Mouse (Mus musculus) right cerebral cortex, postnatal 36 days (tissue): Measurements from ENCODE around the gene Abcc5.

ENCODE experiments used
- DNase-seq, 2 experiments: peaks; one replicate each; pipeline ENCODE4 v3.0.0; 2022; ENCODE audit warnings: low spot score in 2 of 2, mixed read lengths in 1 of 2

Abcc5 gene

GRCm38 (mm10) chr16:20424226-20424663, 1.9 kb downstream of the Abcc5 start:
- no peak for DNase-seq

GRCm38 (mm10) chr16:20422938-20423730, 3.1 kb downstream of the Abcc5 start:
- DNase-seq = no peak

- DNase-seq = no peak
Observed at GRCm38 (mm10) chr16:20418054-20418453, 8.1 kb downstream of the Abcc5 start.

GRCm38 (mm10) chr16:20416262-20416661, 9.9 kb downstream of the Abcc5 start:
- DNase-seq = no peak

GRCm38 (mm10) chr16:20415804-20416203, 10.4 kb downstream of the Abcc5 start:
- DNase-seq = no peak

GRCm38 (mm10) chr16:20415211-20415610, 11.0 kb downstream of the Abcc5 start:
- no peak for DNase-seq

- no peak for DNase-seq
Observed at GRCm38 (mm10) chr16:20413870-20414331, 12.3 kb downstream of the Abcc5 start.

- DNase-seq = no peak
Observed at GRCm38 (mm10) chr16:20411958-20412570, 14.1 kb downstream of the Abcc5 start.

GRCm38 (mm10) chr16:20405335-20405734, 20.9 kb downstream of the Abcc5 start:
- no peak for DNase-seq

GRCm38 (mm10) chr16:20403327-20403726, 22.9 kb downstream of the Abcc5 start:
- DNase-seq = no peak

- DNase-seq = no peak
Observed at GRCm38 (mm10) chr16:20401592-20401991, 24.6 kb downstream of the Abcc5 start.

- peak in 1 of 2 experiments; percentile 18 for DNase-seq
Observed at GRCm38 (mm10) chr16:20400707-20401591, 25.2 kb downstream of the Abcc5 start.

GRCm38 (mm10) chr16:20396851-20397250, 29.3 kb downstream of the Abcc5 start:
- no peak for DNase-seq

- no peak for DNase-seq
Observed at GRCm38 (mm10) chr16:20395216-20395907, 30.8 kb downstream of the Abcc5 start.

- DNase-seq = no peak
Observed at GRCm38 (mm10) chr16:20391753-20392152, 34.4 kb downstream of the Abcc5 start.

- DNase-seq = no peak
Observed at GRCm38 (mm10) chr16:20390233-20390632, 36.0 kb downstream of the Abcc5 start.

- no peak for DNase-seq
Observed at GRCm38 (mm10) chr16:20381031-20381430, 45.2 kb downstream of the Abcc5 start.

GRCm38 (mm10) chr16:20375341-20375740, 50.9 kb downstream of the Abcc5 start:
- DNase-seq = no peak

- DNase-seq = no peak
Observed at GRCm38 (mm10) chr16:20371731-20372130, 54.5 kb downstream of the Abcc5 start.

GRCm38 (mm10) chr16:20368221-20368620, 58.0 kb downstream of the Abcc5 start:
- no peak for DNase-seq

- DNase-seq = no peak
Observed at GRCm38 (mm10) chr16:20362121-20362520, 64.1 kb downstream of the Abcc5 start.
